Mouse (Mus musculus) stomach, postnatal 0 days (tissue): ENCODE data around the gene Cpm. TPM values are rescaled to one million over a fixed set of nuclear protein-coding genes. Genes with fewer than 3 reads are reported as not detected.

Source experiments
- ATAC-seq: fragments of 200-750 bp; cut with Nextera tagmentation; 2 replicates; pipeline ENCODE4 v1.8.0; 2017; ENCODE audit not compliant: low FRiP score, low TSS enrichment
- DNase-seq: peaks from one replicate; pipeline ENCODE4 v3.0.0-alpha.2; 2016; ENCODE audit warnings: low spot score
- H3K27ac ChIP-seq: fragments of 300-500 bp; sonication (generic); replicated peaks from 2 replicates; pipeline ENCODE4 v1.5.1; 2014; ENCODE audit warnings: mild to moderate bottlenecking, control low read depth
- H3K27me3 ChIP-seq: fragments of 300-500 bp; sonication (generic); 2 replicates; pipeline ENCODE4 v1.6.1; 2014; ENCODE audit warnings: low read length; ENCODE audit not compliant: control insufficient read depth, insufficient read depth
- H3K36me3 ChIP-seq: fragments of 300-500 bp; sonication (generic); 2 replicates; pipeline ENCODE4 v1.6.1; 2014; ENCODE audit warnings: low read length, mixed read lengths; ENCODE audit not compliant: control insufficient read depth, insufficient read depth
- H3K4me1 ChIP-seq: fragments of 300-500 bp; sonication (generic); replicated peaks from 2 replicates; pipeline ENCODE4 v1.6.1; 2014; ENCODE audit warnings: antibody characterized with exemption; ENCODE audit not compliant: control insufficient read depth, insufficient read depth
- H3K4me2 ChIP-seq: fragments of 300-500 bp; sonication (generic); replicated peaks from 2 replicates; pipeline ENCODE4 v1.6.1; 2014; ENCODE audit warnings: low read depth, mild to moderate bottlenecking, control low read depth, moderate library complexity
- H3K4me3 ChIP-seq: fragments of 300-500 bp; sonication (generic); 2 replicates; pipeline ENCODE4 v1.5.1; 2014; ENCODE audit warnings: low read depth, low read length, control low read depth
- H3K9ac ChIP-seq: fragments of 300-500 bp; sonication (generic); 2 replicates; pipeline ENCODE4 v1.6.1; 2014; ENCODE audit warnings: mild to moderate bottlenecking, low read length, control low read depth, mixed read lengths
- H3K9me3 ChIP-seq: fragments of 300-500 bp; sonication (generic); 2 replicates; pipeline ENCODE4 v1.6.1; 2016; ENCODE audit warnings: low read length; ENCODE audit not compliant: control insufficient read depth
- CTCF ChIP-seq: IDR thresholded peaks from 2 replicates; pipeline ENCODE4 v1.5.1; 2016; ENCODE audit warnings: antibody characterized with exemption, low read depth, mild to moderate bottlenecking, moderate library complexity
- EP300 ChIP-seq: optimal IDR thresholded peaks from 2 replicates; pipeline ENCODE3; 2016; ENCODE audit warnings: antibody characterized with exemption
- WGBS: fragments of 180-500 bp; shearing (Covaris S2); extraction: QIAGEN DNeasy Blood & Tissue Kit; methylation state at CpG from one replicate; pipeline ENCODE4 v1.1.7; 2014; 5-methylcytosine and 5-hydroxymethylcytosine counted together
- polyA plus RNA-seq: library from polyadenylated mRNA; unstranded; fragments of >200 nt; fragmentation: Nextera tagmentation; extraction: Ambion mirVana; gene quantifications from 2 replicates; pipeline ENCODE4 v1.2.1, GENCODE M21; 2015

The Cpm gene
- polyA plus RNA-seq, 1 experiment from 2014 or later = 22.9 TPM

DNA sequence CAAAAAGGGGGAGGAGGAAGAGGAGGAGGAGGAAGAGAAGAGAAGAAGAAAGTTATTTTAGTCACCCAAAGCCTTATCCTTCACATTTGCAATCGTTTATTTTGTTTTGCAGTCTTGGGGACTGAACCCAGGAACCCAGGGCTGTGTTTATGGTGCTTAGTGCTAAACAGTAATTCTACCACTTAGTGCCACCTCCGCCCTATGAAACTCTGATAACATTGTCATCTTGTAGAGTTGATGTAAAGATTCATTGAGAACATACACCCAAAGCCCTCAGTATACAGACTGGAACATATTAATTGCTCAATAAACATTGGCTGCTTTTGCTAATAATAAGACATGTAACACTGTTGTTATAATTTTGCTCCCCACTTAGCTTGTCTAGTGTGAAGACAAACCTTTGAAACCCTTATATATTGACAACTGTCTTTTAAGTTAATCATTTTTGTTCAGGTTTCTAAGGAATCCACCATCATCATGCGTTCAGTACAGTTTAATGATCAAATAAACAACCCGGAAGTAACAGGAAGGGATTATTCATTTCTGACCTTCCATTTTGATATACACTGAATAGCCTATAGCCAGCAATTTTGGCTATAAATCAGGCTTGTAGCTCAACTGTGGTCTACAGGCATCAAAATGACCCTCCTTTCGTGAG, 49.9 kb downstream of the Cpm start:
- H3K4me1 ChIP-seq = no peaks in the 10 kb centered on the region; the same call in 1 of the 2 replicates
- no peak overlapping the region for H3K4me3 ChIP-seq
- no peak overlapping the region for H3K9ac ChIP-seq
- H3K4me2 ChIP-seq = no peak overlapping the region
- no peak for DNase-seq
- H3K36me3 ChIP-seq = no peaks in the 10 kb centered on the region
- ATAC-seq = no peak
- TF ChIP-seq CTCF (no peak), EP300 (no peak)
- H3K9me3 ChIP-seq = no peaks in the 10 kb centered on the region
- H3K27ac ChIP-seq = no peak overlapping the region
- WGBS = 70% methylated on average over 5 of the region's 5 CpGs
- no peaks in the 10 kb centered on the region for H3K27me3 ChIP-seq

DNA sequence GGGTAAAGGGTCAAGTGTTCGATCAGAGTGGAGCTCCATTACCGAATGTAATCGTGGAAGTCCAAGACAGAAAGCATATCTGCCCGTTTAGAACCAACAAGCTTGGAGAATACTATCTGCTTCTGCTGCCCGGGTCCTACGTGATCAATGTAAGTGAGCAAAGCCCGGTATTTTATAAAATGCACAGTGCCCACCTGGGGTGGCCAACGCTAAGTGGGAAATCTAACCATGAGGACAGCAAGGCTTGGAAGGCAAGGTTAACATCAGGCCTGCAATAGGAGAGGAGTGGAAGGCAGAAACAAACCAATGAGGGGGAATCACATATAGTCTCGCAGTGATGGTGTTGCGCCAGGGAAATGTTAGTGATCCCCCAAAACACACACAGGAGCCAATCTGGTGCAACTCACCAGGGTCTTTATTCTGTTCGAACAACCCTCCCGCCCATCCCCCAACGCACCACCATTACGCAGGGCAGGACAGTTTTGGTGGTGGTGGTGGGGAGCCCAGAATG, 50.7 kb downstream of the Cpm start:
- no peak for TF ChIP-seq EP300
- no peak for TF ChIP-seq CTCF
- Histone ChIP-seq H3K4me3 (no peak overlapping the region), H3K9me3 (no peaks in the 10 kb centered on the region), H3K9ac (no peak overlapping the region), H3K36me3 (no peaks in the 10 kb centered on the region), H3K27ac (no peak overlapping the region), H3K4me1 (no peaks in the 10 kb centered on the region; the same call in 1 of the 2 replicates), H3K27me3 (no peaks in the 10 kb centered on the region), H3K4me2 (no peak overlapping the region)
- no peak for ATAC-seq
- WGBS = 92% methylated on average over 14 of the region's 14 CpGs
- DNase-seq = no peak

- no peak overlapping the region for H3K4me3 ChIP-seq
- no peak overlapping the region for H3K4me2 ChIP-seq
- H3K4me1 ChIP-seq = no peaks in the 10 kb centered on the region; the same call in 1 of the 2 replicates
- H3K27ac ChIP-seq = no peak overlapping the region
- H3K36me3 ChIP-seq = no peaks in the 10 kb centered on the region
- 84% methylated on average over 12 of the region's 12 CpGs for WGBS
- no peaks in the 10 kb centered on the region for H3K27me3 ChIP-seq
- no peak for DNase-seq
- no peaks in the 10 kb centered on the region for H3K9me3 ChIP-seq
- no peak for TF ChIP-seq CTCF
- no peak for TF ChIP-seq EP300
- no peak overlapping the region for H3K9ac ChIP-seq
- no peak for ATAC-seq
These were observed 51.7 kb downstream of the Cpm start for GRCm38 (mm10) chr10:117680868-117681513.

- WGBS = 89% methylated on average over 3 of the region's 3 CpGs
- H3K4me3 ChIP-seq = no peak overlapping the region
These were observed 52.2 kb downstream of the Cpm start for GRCm38 (mm10) chr10:117681543-117681942.

DNA sequence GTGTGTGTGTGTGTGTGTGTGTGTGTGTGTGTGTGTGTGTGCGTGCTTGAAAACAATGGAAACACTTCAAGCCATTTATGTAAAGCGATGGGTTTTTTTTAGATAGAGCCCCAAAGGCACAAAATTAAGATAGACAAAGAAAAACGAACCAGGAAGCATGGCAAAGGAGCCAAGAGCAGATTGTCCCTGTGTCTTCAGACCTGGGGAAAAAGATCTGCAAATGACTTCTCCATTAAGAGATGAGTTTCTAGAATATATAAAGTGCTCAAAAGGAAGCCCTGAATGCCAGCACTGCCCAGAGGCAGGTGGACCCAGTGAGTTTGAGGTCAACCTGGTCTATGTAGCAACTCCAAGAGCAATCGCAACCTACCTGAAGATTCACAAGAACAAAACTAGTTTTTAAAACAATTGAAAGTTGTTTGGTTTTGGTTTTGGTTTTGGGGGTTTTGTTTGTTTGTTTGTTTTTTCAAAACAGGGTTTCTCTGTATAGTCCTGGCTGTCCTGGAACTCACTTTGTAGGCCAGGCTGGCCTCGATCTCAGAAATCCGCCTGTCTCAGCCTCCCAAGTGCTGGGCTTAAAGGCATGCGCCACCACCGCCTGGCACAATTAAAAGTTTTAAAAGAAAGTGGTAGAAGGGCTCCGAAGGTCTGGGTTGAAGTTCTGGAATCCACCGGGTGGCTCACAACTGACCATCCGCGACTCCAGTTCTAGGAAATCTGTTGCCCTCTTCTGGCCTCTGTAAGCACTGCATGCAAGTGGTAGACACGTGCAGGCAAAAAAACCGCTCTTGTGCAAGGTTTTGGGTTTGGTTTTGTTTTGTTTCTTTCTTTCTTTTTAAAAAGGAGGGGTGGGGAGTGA, 52.9 kb downstream of the Cpm start:
- 69% methylated on average over 14 of the region's 14 CpGs for WGBS
- H3K4me3 ChIP-seq = no peak overlapping the region
- no peaks in the 10 kb centered on the region for H3K9me3 ChIP-seq
- no peaks in the 10 kb centered on the region for H3K4me1 ChIP-seq
- no peak for TF ChIP-seq EP300
- peak; percentile 73 for TF ChIP-seq CTCF
- H3K9ac ChIP-seq = no peak overlapping the region
- no peak for ATAC-seq
- H3K36me3 ChIP-seq = no peaks in the 10 kb centered on the region
- no peak overlapping the region for H3K4me2 ChIP-seq
- peak; percentile 65 for DNase-seq
- H3K27ac ChIP-seq = no peak overlapping the region
- no peaks in the 10 kb centered on the region for H3K27me3 ChIP-seq

More at GRCm38 (mm10) chr10:117681543-117681942, 52.2 kb downstream of the Cpm start:
- no peaks in the 10 kb centered on the region for H3K36me3 ChIP-seq
- no peak for TF ChIP-seq EP300
- no peak overlapping the region for H3K9ac ChIP-seq
- H3K4me1 ChIP-seq = no peaks in the 10 kb centered on the region
- DNase-seq (no peak), ATAC-seq (no peak)
- H3K4me2 ChIP-seq = no peak overlapping the region
- H3K27ac ChIP-seq = no peak overlapping the region
- no peaks in the 10 kb centered on the region for H3K9me3 ChIP-seq
- no peaks in the 10 kb centered on the region for H3K27me3 ChIP-seq
